Mouse (Mus musculus): ENCODE results near the gene Slc4a10.

GRCm38 (mm10) chr2:62285026-62285425, 238.8 kb downstream of the Slc4a10 start:
- TF ChIP-seq CTCF (IDR thresholded peaks at IDR 0.05; ENCODE audit: extremely low read depth, insufficient read length, insufficient replicate concordance, low read depth, low read length) (no peak), POLR2A (IDR thresholded peaks at IDR 0.05; ENCODE audit: low read depth, low read length) (no peak)

All from small intestine, adult 2 months (tissue).